Mouse (Mus musculus) CH12.LX (cell line): ENCODE measurements at regions not wholly inside any gene's neighbourhood (a gene's known extent, or its start where the extent isn't known, plus 50 kb on each side); places are given as distances from the start of the nearest gene placed in this dataset.

ENCODE experiments used
- DNase-seq: peaks from one replicate; pipeline ENCODE4 v3.0.0-alpha.2; 2013; ENCODE audit errors: extremely low read depth
- H3K27ac ChIP-seq: 2 replicates; pipeline ENCODE4 v1.5.1; 2012; ENCODE audit warnings: low read depth, mild to moderate bottlenecking, control low read depth, moderate library complexity; ENCODE audit not compliant: insufficient read depth
- H3K27me3 ChIP-seq: replicated peaks from 2 replicates; pipeline ENCODE3; 2012; ENCODE audit warnings: inconsistent platforms
- H3K36me3 ChIP-seq, 2 experiments: replicated peaks in 1 of 2; 2 replicates each; pipeline versions ENCODE3 to v1.6.1; 2012; ENCODE audit warnings: inconsistent platforms in 1 of 2, low read length in 1 of 2, mild to moderate bottlenecking in 1 of 2, mixed read lengths in 1 of 2, moderate library complexity in 1 of 2; ENCODE audit not compliant: control insufficient read depth in 1 of 2, insufficient read depth in 1 of 2
- H3K4me1 ChIP-seq, 2 experiments: 2 replicates each; pipeline ENCODE4 v1.6.1; 2012; ENCODE audit warnings: inconsistent platforms in 1 of 2, moderate library complexity in 1 of 2; ENCODE audit not compliant: insufficient read depth in 2 of 2, control insufficient read depth in 1 of 2
- H3K4me2 ChIP-seq: 2 replicates; pipeline ENCODE4 v1.6.1; 2012; ENCODE audit warnings: low read depth, mild to moderate bottlenecking, control low read depth; ENCODE audit not compliant: poor library complexity, insufficient read depth, severe bottlenecking
- H3K4me3 ChIP-seq, 3 experiments: fragments of 150-350 bp in 1 of 3; sonication (generic) in 1 of 3; replicated peaks in 1 of 3; 2 replicates each; pipeline versions ENCODE3 to v1.5.1; 2011 to 2012; ENCODE audit warnings: low read depth in 2 of 3, low read length in 2 of 3, mild to moderate bottlenecking in 2 of 3, moderate library complexity in 2 of 3, control low read depth in 1 of 3, improper control_type of control experiment in 1 of 3, inconsistent platforms in 1 of 3, mixed read lengths in 1 of 3; ENCODE audit not compliant: poor library complexity in 1 of 3
- H3K79me2 ChIP-seq: replicated peaks from 2 replicates; pipeline ENCODE4 v1.6.1; 2012; ENCODE audit warnings: mild to moderate bottlenecking, moderate library complexity; ENCODE audit not compliant: control insufficient read depth, poor library complexity, insufficient read depth, severe bottlenecking; ENCODE audit errors: extremely low read depth
- H3K9ac ChIP-seq: 2 replicates; pipeline ENCODE4 v1.6.1; 2012; ENCODE audit warnings: low read depth, mild to moderate bottlenecking, control low read depth, moderate library complexity; ENCODE audit not compliant: insufficient read depth
- H3K9me3 ChIP-seq: replicated peaks from 2 replicates; pipeline ENCODE3; 2012; ENCODE audit warnings: low read length, inconsistent platforms, mixed read lengths
- BHLHE40 ChIP-seq: IDR thresholded peaks from 2 replicates; pipeline ENCODE4 v1.6.1; 2011; ENCODE audit warnings: mild to moderate bottlenecking, low read depth, low read length, improper control_type of control experiment
- CHD1 ChIP-seq: IDR thresholded peaks from 2 replicates; pipeline ENCODE4 v1.6.1; 2012; ENCODE audit warnings: low read depth, low read length, improper control_type of control experiment, inconsistent platforms
- CTCF ChIP-seq, 2 experiments: IDR thresholded peaks in 1 of 2; conservative IDR thresholded peaks in 1 of 2; 2 replicates each; pipeline ENCODE4 v1.5.1; 2011 to 2012; ENCODE audit warnings: low read depth in 2 of 2, low read length in 2 of 2, improper control_type of control experiment in 1 of 2, inconsistent platforms in 1 of 2, mild to moderate bottlenecking in 1 of 2, moderate library complexity in 1 of 2
- E2F4 ChIP-seq: IDR thresholded peaks from 2 replicates; pipeline ENCODE4 v1.6.1; 2011; ENCODE audit warnings: low read depth, low read length, improper control_type of control experiment; ENCODE audit not compliant: insufficient replicate concordance
- ETS1 ChIP-seq: conservative IDR thresholded peaks from 2 replicates; pipeline ENCODE4 v1.6.1; 2012; ENCODE audit warnings: low read depth, mild to moderate bottlenecking, inconsistent platforms, low read length, improper control_type of control experiment, moderate library complexity
- HCFC1 ChIP-seq: IDR thresholded peaks from 2 replicates; pipeline ENCODE4 v1.6.1; 2012; ENCODE audit warnings: low read depth, mild to moderate bottlenecking, inconsistent platforms, low read length, improper control_type of control experiment
- IRF4 ChIP-seq: IDR thresholded peaks from 2 replicates; pipeline ENCODE4 v1.6.1; 2014; ENCODE audit warnings: low read depth, mild to moderate bottlenecking, inconsistent platforms, low read length, improper control_type of control experiment
- JUN ChIP-seq: IDR thresholded peaks from 2 replicates; pipeline ENCODE4 v1.6.1; 2011; ENCODE audit warnings: low read depth, mild to moderate bottlenecking, low read length, improper control_type of control experiment, moderate library complexity; ENCODE audit not compliant: insufficient read depth
- JUND ChIP-seq: conservative IDR thresholded peaks from 2 replicates; pipeline ENCODE4 v1.6.1; 2011; ENCODE audit warnings: low read depth, low read length, improper control_type of control experiment
- MAFK ChIP-seq: IDR thresholded peaks from 2 replicates; pipeline ENCODE4 v1.6.1; 2011; ENCODE audit warnings: low read length, improper control_type of control experiment; ENCODE audit not compliant: insufficient replicate concordance
- MXI1 ChIP-seq: IDR thresholded peaks from 2 replicates; pipeline ENCODE4 v1.6.1; 2011; ENCODE audit warnings: mild to moderate bottlenecking, low read depth, low read length, improper control_type of control experiment
- MYC ChIP-seq: IDR thresholded peaks from 2 replicates; pipeline ENCODE4 v1.6.1; 2011; ENCODE audit warnings: low read depth, mild to moderate bottlenecking, improper control_type of control experiment, low read length
- NRF1 ChIP-seq: IDR thresholded peaks from 2 replicates; pipeline ENCODE4 v1.6.1; 2014; ENCODE audit warnings: low read depth, mild to moderate bottlenecking, inconsistent platforms, low read length, improper control_type of control experiment, moderate library complexity
- PAX5 ChIP-seq: IDR thresholded peaks from 2 replicates; pipeline ENCODE4 v1.6.1; 2012; ENCODE audit warnings: low read length, inconsistent platforms, mixed read lengths
- RAD21 ChIP-seq: IDR thresholded peaks from 2 replicates; pipeline ENCODE4 v1.6.1; 2011; ENCODE audit warnings: low read depth, mild to moderate bottlenecking, low read length, improper control_type of control experiment, moderate library complexity
- SIN3A ChIP-seq: IDR thresholded peaks from 2 replicates; pipeline ENCODE4 v1.6.1; 2012; ENCODE audit warnings: low read length, improper control_type of control experiment, inconsistent platforms
- TBP ChIP-seq: conservative IDR thresholded peaks from 2 replicates; pipeline ENCODE4 v1.6.1; 2011; ENCODE audit warnings: low read depth, low read length, improper control_type of control experiment
- TCF12 ChIP-seq: IDR thresholded peaks from 2 replicates; pipeline ENCODE4 v1.6.1; 2014; ENCODE audit warnings: low read depth, mild to moderate bottlenecking, inconsistent platforms, low read length, improper control_type of control experiment
- USF1 ChIP-seq: IDR thresholded peaks from 2 replicates; pipeline ENCODE4 v1.6.1; 2014; ENCODE audit warnings: low read depth, mild to moderate bottlenecking, inconsistent platforms, low read length, improper control_type of control experiment
- ZKSCAN1 ChIP-seq: IDR thresholded peaks from 2 replicates; pipeline ENCODE4 v1.6.1; 2012; ENCODE audit warnings: low read depth, inconsistent platforms, low read length, improper control_type of control experiment, borderline replicate concordance
- dilution Hi-C: fragments of 300-500 bp; cut with MboI; formaldehyde crosslinking; loops from 2 replicates; pipeline ENCODE4 v1.14.3; 2020; ENCODE audit warnings: low sequenced_read_pairs; ENCODE audit not compliant: extremely low pct_unique_long_range_greater_than_20kb, extremely low pct_ligation_motif_present
- in situ Hi-C: fragments of 300-500 bp; cut with MboI; formaldehyde crosslinking; loops from 3 replicates; pipeline ENCODE4 v1.14.3; 2019; ENCODE audit warnings: low sequenced_read_pairs, low pct_ligation_motif_present, low pct_unique_long_range_greater_than_20kb, mixed read lengths

- Histone ChIP-seq H3K27me3 (no peaks in the 10 kb centered on the region), H3K27ac (no peak overlapping the region), H3K36me3 (no peaks in the 10 kb centered on the region)
Measured at GRCm38 (mm10) chr3:66544139-66544933, 247.7 kb upstream of the Veph1 start.

DNA sequence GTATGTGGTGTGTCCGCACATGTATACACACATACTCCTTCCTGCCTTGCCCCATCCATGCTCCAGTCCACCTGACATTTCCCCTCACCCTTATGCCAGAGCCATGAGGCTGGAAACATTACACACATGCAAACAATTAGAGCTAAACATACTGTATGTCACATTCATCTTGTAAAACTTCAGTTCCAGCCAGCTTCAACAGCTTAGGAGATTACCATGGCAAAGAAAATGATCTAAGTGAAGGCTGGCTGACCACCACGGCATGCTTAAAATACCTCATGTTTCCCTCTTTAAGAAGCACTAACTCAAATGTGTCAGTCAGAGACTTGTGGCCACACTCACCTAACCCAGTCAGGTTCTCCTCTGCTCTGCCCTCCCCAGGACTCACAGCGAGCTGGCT is 246.2 kb upstream of the Veph1 start:
- DNase-seq, result no peak
- Histone ChIP-seq H3K27ac (no peak overlapping the region), H3K9ac (no peak overlapping the region), H3K36me3 (no peaks in the 10 kb centered on the region), H3K27me3 (no peaks in the 10 kb centered on the region), H3K9me3 (peaks cover 3% of the 10 kb centered on the region), H3K4me3 (no peak overlapping the region), H3K79me2 (no peaks in the 10 kb centered on the region), H3K4me2 (no peak overlapping the region), H3K4me1 (no peaks in the 10 kb centered on the region)
- no peak for TF ChIP-seq JUND
- TF ChIP-seq CTCF (conservative IDR thresholded peaks at IDR 0.05 in 1 of 2, IDR thresholded peaks at IDR 0.05 in 1 of 2; ENCODE audit: low read depth in 2 of 2, low read length in 2 of 2), result no peak
- no peak for TF ChIP-seq ZKSCAN1
- TF ChIP-seq ETS1, result no peak
- no peak for TF ChIP-seq PAX5
- TF ChIP-seq HCFC1, result no peak
- no peak for TF ChIP-seq NRF1
- TF ChIP-seq JUN, result no peak
- no peak for TF ChIP-seq BHLHE40
- no peak for TF ChIP-seq E2F4
- TF ChIP-seq SIN3A, result no peak
- TF ChIP-seq IRF4, result no peak
- TF ChIP-seq MYC, result no peak
- no peak for TF ChIP-seq TBP
- no peak for TF ChIP-seq CHD1
- no peak for TF ChIP-seq MAFK
- TF ChIP-seq RAD21, result no peak
- TF ChIP-seq USF1, result no peak
- dilution Hi-C loops (no loop called here), in situ Hi-C loops (no loop called here)

More at GRCm38 (mm10) chr3:66544139-66544933, 247.7 kb upstream of the Veph1 start:
- H3K4me1 ChIP-seq, result no peaks in the 10 kb centered on the region
- H3K9ac ChIP-seq, result no peak overlapping the region
- no peaks in the 10 kb centered on the region for H3K79me2 ChIP-seq
- dilution Hi-C loops, result no loop called here
- no peak for TF ChIP-seq TCF12
- TF ChIP-seq NRF1, result no peak
- TF ChIP-seq MXI1, result no peak
- DNase-seq, result no peak
- no peak overlapping the region for H3K4me2 ChIP-seq
- peaks cover 3% of the 10 kb centered on the region for H3K9me3 ChIP-seq
- in situ Hi-C loops, result no loop called here
- H3K4me3 ChIP-seq, result no peak overlapping the region
